Mouse (Mus musculus) right cerebral cortex, postnatal 14 days (tissue): ENCODE measurements at regions not wholly inside any gene's neighbourhood (a gene's known extent, or its start where the extent isn't known, plus 50 kb on each side); places are given as distances from the start of the nearest gene placed in this dataset.

Experiments
- DNase-seq: peaks from one replicate; pipeline ENCODE4 v3.0.0; 2022

DNA sequence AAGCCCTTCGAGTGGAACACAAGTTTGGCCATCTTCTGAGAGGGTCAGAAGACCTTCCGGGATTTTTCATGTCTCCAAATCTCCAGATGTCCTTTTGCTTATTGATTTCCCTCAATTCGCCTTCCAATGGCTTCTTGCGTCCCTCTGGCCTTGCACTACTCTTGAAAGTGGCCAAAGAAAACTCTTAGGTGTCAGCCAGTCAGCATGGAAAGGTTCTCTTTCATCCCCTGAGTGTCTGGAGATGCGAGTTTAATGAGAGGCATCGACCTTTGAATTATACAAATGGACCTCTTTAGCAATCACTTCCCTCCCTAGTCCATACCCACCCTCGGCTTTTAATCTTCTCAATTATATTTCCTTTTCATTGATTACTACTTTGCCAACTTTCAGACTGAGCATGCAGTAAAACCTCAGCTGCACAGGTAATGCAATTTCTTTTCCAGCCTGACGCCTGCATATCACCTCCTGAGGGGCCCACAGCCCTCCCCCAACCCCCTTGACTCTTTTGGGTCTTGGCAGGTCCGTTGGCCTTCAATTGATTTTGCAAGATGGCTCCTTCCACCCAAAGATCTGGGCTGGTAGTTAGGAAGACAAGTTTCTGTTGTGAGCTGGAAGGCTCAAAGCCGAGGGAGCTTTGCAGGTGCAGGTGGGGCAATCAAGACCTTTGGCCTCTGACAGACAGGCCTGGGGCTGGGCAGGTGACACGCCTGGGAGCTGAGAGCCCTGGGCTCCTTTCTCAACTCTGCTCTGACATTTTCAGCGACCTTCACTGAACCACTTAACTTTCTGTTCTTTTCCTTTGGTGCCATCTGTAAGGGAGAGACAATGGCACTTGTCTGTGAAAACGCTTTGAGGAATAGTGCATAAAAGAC lies 461.8 kb downstream of the Ccdc171 start:
- no peak for DNase-seq

DNA sequence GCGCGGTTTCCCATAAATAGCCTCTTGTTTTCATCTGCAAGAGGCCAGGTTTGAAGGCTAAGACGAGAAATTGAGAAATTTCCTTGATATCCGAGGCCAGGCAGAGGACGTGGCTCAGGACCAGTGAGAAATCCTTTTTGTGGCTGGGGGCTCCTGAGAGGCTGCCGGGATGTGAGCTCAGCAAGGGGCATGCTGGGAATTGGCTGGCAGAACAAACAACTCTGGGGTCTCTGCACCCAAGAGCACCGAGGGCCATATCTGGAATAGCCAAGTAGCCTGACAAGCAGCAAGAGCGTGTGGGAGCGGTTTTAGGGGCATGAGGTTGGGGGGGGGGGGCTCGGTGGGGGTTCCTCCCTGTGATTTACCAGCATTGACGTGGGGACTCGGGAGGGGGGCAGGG lies 462.5 kb downstream of the Ccdc171 start:
- no peak for DNase-seq

DNA sequence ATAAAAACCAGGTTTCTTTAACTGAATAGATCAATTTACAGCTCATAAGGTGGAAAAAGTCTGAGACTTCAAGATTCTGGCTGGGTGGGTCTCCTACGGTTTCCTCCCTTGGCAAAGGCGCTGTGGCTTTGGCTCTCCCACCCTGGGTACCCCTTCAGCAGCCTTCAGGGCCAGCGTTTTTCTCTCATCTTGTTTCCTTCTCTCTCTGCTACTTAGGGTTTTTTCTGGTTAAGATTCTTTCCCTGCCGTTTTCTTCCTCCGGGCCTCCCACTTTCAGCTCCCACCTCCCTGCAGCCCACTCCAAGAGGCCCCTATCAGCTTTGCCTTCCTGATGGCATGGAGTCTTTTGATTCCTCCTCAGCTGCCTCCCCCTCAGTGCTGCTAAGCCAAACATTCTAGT lies 463.0 kb downstream of the Ccdc171 start:
- no peak for DNase-seq

DNA sequence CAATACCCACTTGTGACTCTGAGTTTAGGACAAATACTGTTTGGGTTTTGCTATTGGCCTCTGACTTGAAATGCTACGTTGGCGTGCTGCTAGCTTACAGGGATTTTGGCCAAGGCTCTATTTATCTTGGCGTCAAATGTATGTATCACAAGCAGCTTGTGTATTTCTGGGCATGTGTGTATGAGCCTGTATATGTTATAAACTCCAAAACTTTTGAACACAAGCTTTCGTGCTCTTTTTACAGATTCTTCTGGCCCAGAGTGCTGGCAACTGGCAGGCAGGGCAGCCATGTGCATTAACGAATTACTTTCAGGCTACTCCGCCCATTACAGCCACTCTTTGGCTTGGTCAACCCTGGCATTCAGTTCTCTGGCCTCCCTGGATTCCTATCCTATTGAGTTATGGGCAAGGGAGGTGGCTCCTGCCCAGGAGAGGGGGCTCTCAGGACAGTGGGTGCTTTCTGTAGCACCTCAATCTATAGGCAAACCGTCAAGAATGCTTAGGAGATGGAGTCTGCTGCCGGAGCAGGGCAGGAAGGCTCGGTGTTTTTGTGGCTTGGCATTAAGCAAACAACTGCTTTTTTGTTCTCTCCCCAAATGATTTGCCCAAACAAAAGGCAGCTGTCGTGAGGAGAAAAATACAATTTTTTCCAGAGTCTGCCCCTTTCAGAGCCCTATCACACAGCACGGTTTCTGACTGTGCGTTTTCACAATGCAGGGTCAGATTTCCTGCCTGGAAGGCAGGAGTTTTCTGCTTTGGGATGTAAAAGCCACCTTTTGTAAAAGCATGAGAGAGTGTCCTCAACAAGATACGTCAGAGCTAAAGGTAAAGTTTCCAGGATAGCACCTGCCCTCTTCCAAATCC lies 465.0 kb downstream of the Ccdc171 start:
- DNase-seq, result no peak

DNA sequence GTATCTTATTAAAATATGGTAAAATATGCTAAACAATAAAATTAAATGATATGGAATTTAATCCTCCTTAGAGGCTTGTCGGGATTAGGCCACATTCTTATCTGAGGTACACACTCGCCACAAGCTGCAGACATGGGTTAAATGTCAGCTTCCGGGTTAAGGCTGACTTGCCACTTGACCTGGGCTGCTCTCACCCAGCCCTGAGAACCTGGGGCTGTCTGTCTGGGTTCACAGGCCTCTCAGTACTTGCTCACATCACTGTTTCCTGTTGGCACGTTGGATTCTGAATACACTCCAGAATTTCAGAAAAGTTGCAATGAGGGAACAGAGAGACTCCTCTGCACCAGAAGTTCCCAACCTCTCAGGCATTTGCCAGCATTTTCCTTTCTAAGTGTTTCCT lies 465.9 kb downstream of the Ccdc171 start:
- DNase-seq, result no peak

DNA sequence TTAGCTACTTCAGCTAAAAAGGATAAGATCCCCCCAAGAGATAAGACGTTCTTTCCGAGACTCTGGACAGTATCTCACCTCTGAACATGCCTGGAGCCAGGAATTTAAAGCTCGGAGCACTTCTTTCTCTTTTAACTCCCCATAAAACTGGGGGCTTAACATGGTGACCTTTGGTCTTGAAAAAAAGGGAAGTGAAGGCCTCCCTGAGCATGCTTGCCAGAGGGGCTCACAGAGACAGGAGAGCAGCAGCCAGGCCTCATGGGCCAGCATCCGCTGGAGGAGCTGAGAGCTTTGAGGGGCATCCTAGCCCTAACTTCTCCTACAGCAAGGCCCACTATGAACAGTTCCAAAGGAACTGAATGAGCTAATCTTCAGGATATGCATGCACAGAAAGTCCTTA lies 471.7 kb downstream of the Ccdc171 start:
- DNase-seq, result no peak

DNA sequence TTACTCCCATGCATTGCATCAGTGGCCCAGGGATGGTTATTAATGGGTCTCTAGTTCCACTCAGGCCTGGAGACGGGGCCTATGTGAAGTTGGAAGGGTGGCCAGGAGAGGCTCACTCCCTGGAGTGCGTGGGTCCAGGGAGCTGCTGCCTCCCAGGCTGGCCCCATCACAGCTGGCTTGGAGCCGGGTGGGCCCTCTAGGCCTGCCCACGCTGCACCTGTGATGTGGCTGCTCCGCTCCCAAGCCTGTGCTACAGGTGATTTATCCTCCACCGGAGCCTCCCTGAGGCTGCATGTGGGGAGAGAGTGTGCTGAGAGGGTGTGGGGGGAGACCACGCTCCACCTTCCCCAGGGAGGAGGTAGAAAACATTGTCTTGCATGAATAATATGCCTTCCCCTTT lies 476.3 kb downstream of the Ccdc171 start:
- DNase-seq, result no peak

DNA sequence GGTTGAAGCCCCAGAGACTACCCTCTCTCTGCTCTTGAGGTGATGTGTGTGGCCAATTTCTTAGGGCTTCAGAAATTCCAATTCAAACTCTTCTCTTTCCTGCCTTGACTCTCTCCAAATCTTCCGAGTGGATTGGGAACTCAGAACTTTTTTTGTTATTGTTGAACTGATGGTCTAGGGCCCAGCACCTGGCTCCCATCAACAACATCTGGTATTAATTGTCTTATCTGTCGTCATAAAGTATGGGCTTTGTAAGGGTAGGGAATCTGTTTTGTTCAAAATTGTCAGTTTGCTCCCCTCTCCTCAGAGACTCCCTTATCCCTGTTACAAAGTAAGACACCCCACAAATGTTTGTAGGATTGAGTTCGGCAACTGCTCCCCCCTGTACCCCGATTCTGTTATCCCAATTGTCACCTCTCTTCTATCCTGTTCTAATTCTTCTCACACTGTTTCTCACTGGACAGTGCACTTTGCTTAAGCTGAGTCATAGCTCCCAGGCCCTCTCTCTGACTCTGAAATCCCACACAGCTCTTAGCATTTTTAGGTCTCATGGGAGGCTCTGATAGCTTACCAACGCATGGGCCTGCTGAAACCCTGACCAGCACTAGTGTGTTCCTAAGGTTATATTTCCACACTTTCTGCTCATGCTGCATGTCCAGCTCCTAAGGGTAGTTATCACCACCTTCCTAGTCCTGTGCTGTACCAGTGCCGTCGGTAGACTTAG lies 478.9 kb downstream of the Ccdc171 start:
- DNase-seq, result no peak

DNA sequence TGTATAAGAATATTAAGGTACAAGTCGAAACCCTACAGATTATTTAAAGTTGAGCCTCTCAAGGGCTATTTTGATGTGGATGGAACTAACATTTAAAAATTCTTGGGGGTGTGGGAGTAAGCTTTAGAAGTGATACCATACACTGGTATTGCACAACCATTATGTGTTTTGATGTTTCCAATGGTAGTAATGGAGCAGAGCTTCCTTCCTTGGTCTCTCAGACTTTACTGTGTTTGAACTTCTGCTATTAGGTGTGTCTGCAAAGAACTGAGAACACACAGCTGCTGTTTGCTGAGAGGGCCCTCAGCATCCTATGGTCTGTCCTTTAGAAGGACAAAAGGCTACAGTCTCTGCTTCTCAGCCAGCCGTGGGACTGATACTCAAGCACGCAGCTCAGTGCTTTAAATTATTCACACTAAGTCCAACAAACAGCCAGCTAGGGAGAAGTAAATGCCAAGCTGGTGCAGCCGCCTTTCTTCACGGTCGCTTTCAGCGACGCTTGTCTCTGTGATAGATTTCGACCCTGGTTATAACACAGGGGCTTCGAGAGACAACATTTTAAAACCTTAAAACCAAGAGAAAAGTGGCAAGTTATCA lies 479.5 kb downstream of the Ccdc171 start:
- DNase-seq, result no peak

DNA sequence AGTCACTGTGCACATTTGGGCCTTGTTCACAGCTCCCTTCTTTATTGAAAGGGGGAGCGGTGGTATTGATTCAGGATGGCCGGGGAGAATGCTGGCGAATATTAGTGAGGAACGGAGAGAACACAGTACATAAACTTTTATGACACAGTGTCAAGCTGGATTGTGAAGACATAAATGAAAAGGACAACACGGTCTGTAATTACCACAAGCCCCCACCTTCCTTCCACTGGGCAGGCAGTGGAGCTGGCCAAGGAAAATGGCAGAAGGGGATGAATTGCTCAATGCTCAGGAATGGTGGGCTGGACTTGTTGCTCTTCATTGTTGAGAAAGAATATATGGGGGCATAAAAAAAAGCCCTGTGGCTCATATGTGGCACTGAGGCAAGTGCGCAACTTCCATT lies 486.6 kb downstream of the Ccdc171 start:
- DNase-seq, result no peak

DNA sequence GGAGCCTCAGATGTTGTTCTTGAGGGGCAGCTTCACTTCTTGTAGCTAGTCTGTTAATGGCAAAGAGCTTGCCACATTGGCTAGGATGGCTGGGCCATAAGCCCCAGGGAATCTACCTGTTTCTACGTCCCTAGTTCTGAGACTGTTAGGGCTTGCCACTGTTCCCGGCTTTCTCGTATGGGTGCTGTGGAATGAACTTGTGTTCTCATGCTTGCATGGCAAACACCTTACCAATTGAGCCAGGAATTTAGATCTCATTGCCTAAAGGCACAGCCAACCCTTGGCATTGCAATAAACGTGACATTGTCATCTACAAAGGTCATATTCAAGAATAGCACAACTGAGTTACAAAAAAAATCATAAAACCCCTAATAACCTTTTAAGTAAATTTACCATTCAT lies 489.8 kb downstream of the Ccdc171 start:
- DNase-seq, result no peak

DNA sequence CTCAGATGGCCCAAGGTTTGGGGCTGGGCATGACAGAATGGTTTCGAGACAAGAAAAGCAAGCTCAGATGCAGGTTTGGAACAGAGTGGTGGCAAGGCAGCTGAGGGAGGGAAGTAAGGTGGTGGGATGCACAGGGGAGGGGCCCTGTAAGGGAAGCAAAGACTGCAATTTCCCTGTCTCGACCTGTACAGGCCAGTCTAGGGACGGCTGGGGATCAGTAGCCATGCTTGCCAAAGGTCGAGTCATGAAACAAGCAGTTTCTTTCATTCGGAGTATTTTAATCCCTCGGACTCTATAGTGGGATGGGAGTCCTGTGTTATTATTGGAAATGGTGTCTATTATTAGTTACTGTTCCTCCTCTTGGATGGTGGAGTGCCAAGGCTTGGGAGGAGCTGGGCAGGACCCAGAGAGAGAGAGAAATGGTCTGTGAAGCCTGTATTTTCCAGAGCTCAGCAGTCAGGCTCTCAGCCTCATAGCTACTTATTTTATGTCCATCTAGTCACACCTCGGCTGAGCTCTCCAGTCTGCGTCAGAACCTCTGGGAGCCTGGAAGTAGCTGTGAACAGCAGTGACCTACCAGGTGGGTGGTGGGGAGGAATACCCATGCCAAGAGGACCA lies 490.3 kb downstream of the Ccdc171 start:
- no peak for DNase-seq

DNA sequence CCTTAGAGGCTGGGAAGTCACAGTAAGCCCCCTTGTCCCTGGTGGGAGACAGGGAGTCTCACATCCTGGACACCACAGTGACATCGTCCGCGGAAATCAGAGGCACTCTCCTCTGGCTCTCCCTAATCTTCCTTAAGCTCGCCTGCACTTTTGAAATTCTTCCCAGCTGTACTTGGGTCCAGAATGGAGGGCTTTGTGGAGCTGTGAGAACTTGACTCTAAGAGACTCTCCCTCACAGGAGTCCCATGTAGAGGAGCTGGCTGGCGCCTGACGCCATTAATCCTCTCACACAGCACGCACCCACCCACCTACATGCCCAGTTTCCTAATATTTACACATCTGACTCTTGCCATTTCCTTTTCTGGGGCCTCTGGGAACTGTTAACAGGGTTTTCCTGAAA lies 492.8 kb downstream of the Ccdc171 start:
- no peak for DNase-seq

DNA sequence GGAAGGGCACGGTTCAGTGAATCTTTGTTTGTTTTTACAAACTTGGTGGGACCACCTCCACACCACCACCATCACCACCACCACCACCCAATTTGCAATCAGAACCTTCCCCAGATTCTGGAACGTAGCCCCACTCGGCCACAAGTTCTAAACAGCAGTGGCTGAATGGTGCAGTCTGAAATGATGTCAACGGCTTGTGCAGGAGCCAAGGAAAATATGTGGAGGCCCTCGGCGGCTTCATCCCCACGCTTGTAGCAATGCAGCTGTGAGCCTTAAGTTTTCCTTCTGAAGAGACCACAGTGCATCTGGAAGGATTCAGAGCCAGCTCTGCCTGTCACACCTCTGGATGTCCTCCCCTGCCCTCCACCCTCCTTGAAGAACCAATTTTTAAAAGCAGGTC lies 493.4 kb downstream of the Ccdc171 start:
- no peak for DNase-seq

DNA sequence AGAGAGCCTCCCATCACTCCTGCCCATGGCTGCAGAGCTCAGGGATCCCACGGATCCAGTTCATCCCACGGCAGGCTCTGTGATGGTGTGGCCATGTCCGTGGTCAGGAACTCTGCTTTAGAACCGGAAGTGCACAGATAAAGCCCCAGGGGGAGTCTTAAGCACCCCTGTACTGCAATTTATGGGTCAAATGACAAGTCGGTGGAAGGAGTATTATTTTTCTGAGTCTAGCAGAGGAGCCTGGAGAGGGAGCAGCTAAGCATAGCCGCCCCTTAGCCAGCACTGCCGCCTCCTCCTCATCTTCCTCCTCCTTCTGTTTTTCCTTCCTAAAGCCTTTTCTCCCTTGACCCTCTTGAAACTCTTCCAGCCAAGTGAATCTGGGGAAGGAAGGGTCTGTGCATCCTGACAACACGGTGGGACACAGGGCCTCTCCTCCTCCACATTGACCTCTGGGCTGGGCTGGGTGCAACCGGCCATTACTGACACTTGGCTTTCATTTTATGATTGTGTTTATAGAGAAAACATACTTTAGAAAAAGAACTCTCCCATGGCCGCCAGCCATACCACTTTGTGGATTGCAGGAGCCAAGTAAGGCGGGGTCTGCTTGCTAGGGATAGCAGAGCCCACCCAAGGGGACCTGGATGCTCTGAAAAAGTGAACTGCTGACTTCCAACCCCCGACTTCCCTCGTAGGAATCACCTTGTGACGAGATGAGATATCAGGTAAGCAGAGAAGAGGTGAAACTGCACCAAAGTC lies 494.3 kb downstream of the Ccdc171 start:
- DNase-seq, result no peak

DNA sequence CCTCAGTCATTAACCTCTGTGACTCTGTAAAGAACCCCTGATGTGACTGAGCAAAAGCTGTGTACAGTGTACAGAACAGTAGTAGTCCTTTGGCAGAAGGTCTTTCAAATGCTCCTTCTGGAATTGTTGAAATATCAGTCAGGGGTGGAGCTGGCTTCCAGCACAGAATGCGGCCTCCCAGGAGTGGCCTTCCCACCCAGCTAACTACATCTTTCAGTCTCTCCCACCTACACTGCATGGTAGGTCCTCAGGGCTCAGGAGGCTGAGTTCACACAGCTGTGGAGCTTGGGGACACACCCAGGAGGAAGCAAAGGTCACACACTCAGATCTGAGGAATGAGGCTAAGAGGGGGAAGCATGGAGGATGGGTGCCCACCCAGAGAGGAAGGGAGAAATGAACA lies 495.3 kb downstream of the Ccdc171 start:
- DNase-seq, result no peak

DNA sequence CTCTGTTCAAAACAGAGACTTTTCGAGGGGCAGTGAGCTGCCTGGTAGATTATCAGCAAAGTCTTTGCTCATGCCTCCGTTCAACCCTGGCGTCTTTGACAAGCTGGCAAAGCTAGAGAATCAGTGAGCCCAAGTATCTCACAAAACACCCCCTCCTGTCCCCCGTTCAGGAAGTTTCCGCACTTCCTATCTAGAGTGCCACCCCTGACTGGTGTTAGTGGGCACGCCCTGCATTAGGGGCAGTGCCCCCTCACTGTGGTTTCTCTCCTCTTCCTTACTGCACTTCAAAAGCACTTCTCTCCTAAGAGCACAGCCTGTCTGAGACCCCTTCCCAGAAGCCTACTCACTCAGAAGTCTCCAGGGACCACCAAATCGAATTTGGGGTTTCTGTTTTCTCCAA lies 497.0 kb downstream of the Ccdc171 start:
- DNase-seq, result no peak

DNA sequence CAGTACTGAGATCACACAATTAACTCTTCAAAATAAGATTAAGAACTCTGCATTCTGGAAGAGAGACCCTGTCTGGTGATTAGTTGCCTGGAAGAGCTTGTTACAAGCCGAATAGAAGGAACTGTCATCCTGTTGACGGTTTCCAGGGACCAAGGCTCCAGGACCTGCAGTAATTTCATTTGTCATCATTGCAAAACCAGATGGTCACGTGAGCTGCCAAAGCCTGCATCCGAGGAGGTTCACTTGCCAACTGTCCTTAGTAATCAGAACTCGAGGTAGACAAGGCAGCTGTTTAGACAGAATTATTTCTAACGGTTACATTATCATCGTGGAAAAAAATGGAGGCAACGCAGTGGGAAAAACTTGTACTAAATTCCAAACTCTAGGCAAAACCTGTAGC lies 500.8 kb downstream of the Ccdc171 start:
- no peak for DNase-seq

DNA sequence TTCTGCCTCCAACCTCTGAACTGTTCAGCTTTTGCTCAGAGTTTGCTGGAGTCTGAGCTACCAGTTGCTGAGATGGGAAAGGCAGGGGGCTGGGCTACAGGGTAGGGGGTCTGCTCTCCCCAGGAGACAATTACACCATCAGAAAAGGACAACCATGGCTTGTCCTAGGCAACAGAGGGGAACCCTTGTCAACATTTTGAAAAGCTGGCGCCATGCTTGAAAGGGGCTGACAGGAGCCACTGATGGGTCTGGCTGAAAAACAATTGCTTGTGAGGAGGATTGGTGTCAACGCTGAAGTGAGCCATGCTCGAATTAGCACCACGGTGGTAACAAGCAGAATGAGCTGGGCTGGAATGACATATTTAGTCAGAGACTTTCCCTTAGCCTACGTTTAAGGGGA lies 502.8 kb downstream of the Ccdc171 start:
- no peak for DNase-seq

DNA sequence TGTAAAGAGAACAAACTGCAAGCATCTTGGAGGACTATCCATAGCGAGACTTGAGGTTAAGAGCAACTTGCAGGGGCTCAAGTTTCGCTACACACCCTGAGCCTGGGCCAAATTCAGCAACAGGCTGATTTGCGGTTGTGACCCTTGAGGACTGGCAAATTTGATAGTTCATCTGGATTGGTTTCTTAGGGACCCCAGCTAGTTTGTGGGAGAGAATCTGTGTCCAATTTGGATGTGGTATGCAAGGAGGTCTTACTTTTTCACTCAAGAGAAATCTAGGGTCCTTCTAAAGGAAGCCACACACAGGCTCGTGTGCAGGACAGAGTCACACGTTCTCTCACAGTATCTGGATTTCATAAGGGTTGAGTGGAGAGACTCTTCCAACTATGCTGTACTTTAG lies 505.6 kb downstream of the Ccdc171 start:
- DNase-seq, result no peak

DNA sequence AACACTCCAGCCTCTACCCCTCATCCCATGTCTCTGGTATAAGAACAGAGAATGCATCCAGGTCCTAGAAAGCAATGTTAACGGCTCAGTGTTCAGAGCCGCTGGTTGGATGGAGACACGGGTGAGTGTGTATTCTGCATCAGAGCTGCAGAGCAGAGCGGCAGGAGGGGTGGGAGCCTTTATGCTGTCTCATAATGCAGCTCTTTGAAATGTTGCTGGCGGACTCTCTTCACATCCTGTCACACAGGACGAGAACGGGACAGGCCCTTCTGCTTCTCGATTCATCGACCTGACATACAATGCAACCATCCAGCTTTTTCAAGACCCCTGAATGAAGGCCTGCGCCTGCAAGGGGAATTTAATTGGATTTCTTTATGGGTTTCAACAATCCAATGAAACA lies 507.2 kb downstream of the Ccdc171 start:
- DNase-seq, result no peak

DNA sequence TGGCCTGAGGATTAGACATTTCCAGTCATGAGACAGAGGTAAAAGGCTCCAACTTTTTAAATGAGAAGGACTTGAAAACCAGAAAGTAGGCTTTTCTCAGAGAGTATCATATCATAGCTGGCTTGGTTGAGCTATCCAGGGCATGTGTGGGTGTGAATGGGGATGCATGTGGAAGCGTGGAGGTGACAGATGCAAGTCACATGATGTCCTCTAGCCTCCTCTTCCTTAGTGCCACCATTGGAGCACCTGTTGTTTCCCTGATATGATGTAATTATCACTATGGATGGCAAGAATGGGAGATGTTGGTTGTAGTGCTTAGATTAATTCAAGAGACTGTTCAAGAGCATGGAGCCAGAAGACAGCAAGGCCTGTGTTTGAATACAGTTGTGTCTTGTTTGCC lies 510.0 kb downstream of the Ccdc171 start:
- no peak for DNase-seq
